Mouse (Mus musculus): ENCODE data around the gene Ltbp4. TPM values are rescaled to one million over a fixed set of nuclear protein-coding genes. Genes with fewer than 3 reads are reported as not detected.
A peak's percentile ranks its signal among the peaks of the same experiment; 100 is the strongest.

The Ltbp4 gene
- 10 to 100 TPM; 42.2 to 46.6 TPM for total RNA-seq (2021)
- long read RNA-seq, experiment 1, full-length matches to known transcripts, result 30 of 70 reads
- long read RNA-seq, experiment 1, partial matches to known transcripts, result 27 of 70 reads
- long read RNA-seq, experiment 1, other reads (novel, unspliced or antisense), result 13 of 70 reads
- long read RNA-seq, experiment 2, full-length matches to known transcripts, result 13 of 28 reads
- long read RNA-seq, experiment 2, partial matches to known transcripts, result 13 of 28 reads
- long read RNA-seq, experiment 2, other reads (novel, unspliced or antisense), result 2 of 28 reads

- no peak for DNase-seq (ENCODE audit: low spot score in 2 of 2)
These were observed at the start of gene Ltbp4 for GRCm38 (mm10) chr7:27337175-27337853. Gene Ltbp4, minus strand, starts transcription at chr7:27337692.

GRCm38 (mm10) chr7:27384731-27385130, 47.2 kb upstream of the Ltbp4 start:
- peak in 1 of 2 experiments; percentile 72 for DNase-seq (ENCODE audit: low spot score in 2 of 2)

GRCm38 (mm10) chr7:27384134-27384533, 46.6 kb upstream of the Ltbp4 start:
- DNase-seq (ENCODE audit: low spot score in 2 of 2), result no peak

GRCm38 (mm10) chr7:27383233-27383632, 45.7 kb upstream of the Ltbp4 start:
- no peak for DNase-seq (ENCODE audit: low spot score in 2 of 2)

GRCm38 (mm10) chr7:27381560-27381959, 44.1 kb upstream of the Ltbp4 start:
- DNase-seq (ENCODE audit: low spot score in 2 of 2), result no peak

GRCm38 (mm10) chr7:27381009-27381408, 43.5 kb upstream of the Ltbp4 start:
- DNase-seq (ENCODE audit: low spot score in 2 of 2), result no peak

- no peak for DNase-seq (ENCODE audit: low spot score in 2 of 2)
These were observed 42.3 kb upstream of the Ltbp4 start for GRCm38 (mm10) chr7:27379836-27380235.

GRCm38 (mm10) chr7:27378431-27378830, 40.9 kb upstream of the Ltbp4 start:
- DNase-seq (ENCODE audit: low spot score in 2 of 2), result no peak

GRCm38 (mm10) chr7:27375274-27375673, 37.8 kb upstream of the Ltbp4 start:
- DNase-seq (ENCODE audit: low spot score in 2 of 2), result peak; percentile 65 to 78

GRCm38 (mm10) chr7:27371715-27372462, 34.4 kb upstream of the Ltbp4 start:
- no peak for DNase-seq (ENCODE audit: low spot score in 2 of 2)

GRCm38 (mm10) chr7:27369111-27369510, 31.6 kb upstream of the Ltbp4 start:
- no peak for DNase-seq (ENCODE audit: low spot score in 2 of 2)

GRCm38 (mm10) chr7:27367976-27368375, 30.5 kb upstream of the Ltbp4 start:
- DNase-seq (ENCODE audit: low spot score in 2 of 2), result no peak

- DNase-seq (ENCODE audit: low spot score in 2 of 2), result peak; percentile 60 to 67
These were observed 28.8 kb upstream of the Ltbp4 start for GRCm38 (mm10) chr7:27366082-27366844.

- no peak for DNase-seq (ENCODE audit: low spot score in 2 of 2)
These were observed 26.9 kb upstream of the Ltbp4 start for GRCm38 (mm10) chr7:27364379-27364778.

- DNase-seq (ENCODE audit: low spot score in 2 of 2), result peak; percentile 98
These were observed 23.9 kb upstream of the Ltbp4 start for GRCm38 (mm10) chr7:27361283-27361946.

- DNase-seq (ENCODE audit: low spot score in 2 of 2), result no peak
These were observed 23.3 kb upstream of the Ltbp4 start for GRCm38 (mm10) chr7:27360749-27361148.

GRCm38 (mm10) chr7:27359706-27360358, 22.3 kb upstream of the Ltbp4 start:
- DNase-seq (ENCODE audit: low spot score in 2 of 2), result no peak

- DNase-seq (ENCODE audit: low spot score in 2 of 2), result no peak
These were observed 21.7 kb upstream of the Ltbp4 start for GRCm38 (mm10) chr7:27359162-27359561.

- DNase-seq (ENCODE audit: low spot score in 2 of 2), result no peak
These were observed 20.1 kb upstream of the Ltbp4 start for GRCm38 (mm10) chr7:27357595-27357978.

Data from left cerebral cortex, adult 18-20 months (tissue).